Mouse (Mus musculus): ENCODE results near the gene Car14. TPM values are rescaled to one million over a fixed set of nuclear protein-coding genes. Genes with fewer than 3 reads are reported as not detected.

Car14 gene
- polyA plus RNA-seq, 1 experiment from 2014 or later = 10.3 TPM

Other genes starting within 250 kb of the Car14 start
- gene Mcl1, start 245.9 kb downstream of the Car14 start, polyA plus RNA-seq (2016; fragmentation: Nextera tagmentation; extraction: Ambion mirVana) = 66.5 and 73.8 TPM in 2 replicates
- gene Adamtsl4, start 216.8 kb downstream of the Car14 start, polyA plus RNA-seq (2016; fragmentation: Nextera tagmentation; extraction: Ambion mirVana) = 0.30 and 0.35 TPM in 2 replicates
- gene Ecm1, start 165.1 kb downstream of the Car14 start, polyA plus RNA-seq (2016; fragmentation: Nextera tagmentation; extraction: Ambion mirVana) = 14.1 and 15.2 TPM in 2 replicates
- gene Tars2, start 144.5 kb downstream of the Car14 start, polyA plus RNA-seq (2016; fragmentation: Nextera tagmentation; extraction: Ambion mirVana) = 66.1 and 66.3 TPM in 2 replicates
- gene Rprd2, start 85.8 kb downstream of the Car14 start, polyA plus RNA-seq (2016; fragmentation: Nextera tagmentation; extraction: Ambion mirVana) = 11.8 and 14.1 TPM in 2 replicates
- gene Prpf3, start 48.8 kb downstream of the Car14 start, polyA plus RNA-seq (2016; fragmentation: Nextera tagmentation; extraction: Ambion mirVana) = 41.4 and 44.3 TPM in 2 replicates
- 280 and 285 TPM in 2 replicates for gene Mrps21, start 33.2 kb downstream of the Car14 start, polyA plus RNA-seq (2016; fragmentation: Nextera tagmentation; extraction: Ambion mirVana)
- 2.4 and 2.8 TPM in 2 replicates for gene Ciart, start 22.4 kb downstream of the Car14 start, polyA plus RNA-seq (2016; fragmentation: Nextera tagmentation; extraction: Ambion mirVana)
- gene BC028528, start 12.7 kb downstream of the Car14 start, polyA plus RNA-seq (2016; fragmentation: Nextera tagmentation; extraction: Ambion mirVana) = 6.7 and 8.2 TPM in 2 replicates
- 16.5 and 19.0 TPM in 2 replicates for gene Aph1a, start 10.7 kb downstream of the Car14 start, polyA plus RNA-seq (2016; fragmentation: Nextera tagmentation; extraction: Ambion mirVana)
- gene Anp32e, start 24.6 kb upstream of the Car14 start, polyA plus RNA-seq (2016; fragmentation: Nextera tagmentation; extraction: Ambion mirVana) = 185 and 198 TPM in 2 replicates
- gene Plekho1, start 91.3 kb upstream of the Car14 start, polyA plus RNA-seq (2016; fragmentation: Nextera tagmentation; extraction: Ambion mirVana) = 9.4 and 10.4 TPM in 2 replicates
- gene Vps45, start 153.8 kb upstream of the Car14 start, polyA plus RNA-seq (2016; fragmentation: Nextera tagmentation; extraction: Ambion mirVana) = 17.6 and 18.6 TPM in 2 replicates
- 10.8 and 12.7 TPM in 2 replicates for gene Otud7b, start 199.8 kb upstream of the Car14 start, polyA plus RNA-seq (2016; fragmentation: Nextera tagmentation; extraction: Ambion mirVana)

All from liver, embryonic 12.5 days (tissue).